Mouse (Mus musculus): ENCODE measurements around the gene Eme2.

- no peak for TF ChIP-seq POLR2A (IDR thresholded peaks at IDR 0.05; ENCODE audit: extremely low read depth, insufficient read depth, low read length)
- no peak for TF ChIP-seq CTCF (IDR thresholded peaks at IDR 0.05; ENCODE audit: low read depth, low read length)
Observed at GRCm38 (mm10) chr17:24934926-24935325, 40.0 kb upstream of the Eme2 start.
